Mouse (Mus musculus) G1E (cell line): Measurements from ENCODE around the gene Eng. TPM values are rescaled to one million over a fixed set of nuclear protein-coding genes. Genes with fewer than 3 reads are reported as not detected.

ENCODE experiments used
- ATAC-seq: 2 replicates; pipeline ENCODE4 v1.8.0; 2016; ENCODE audit warnings: mild to moderate bottlenecking; ENCODE audit not compliant: insufficient number of reproducible peaks, poor library complexity, low FRiP score, severe bottlenecking; ENCODE audit errors: extremely low read depth
- DNase-seq: peaks from one replicate; pipeline ENCODE4 v3.0.0; 2012; ENCODE audit warnings: low spot score
- H3K27me3 ChIP-seq: 2 replicates; pipeline ENCODE4 v1.6.1; 2012; ENCODE audit warnings: mild to moderate bottlenecking, low read length, inconsistent platforms; ENCODE audit not compliant: insufficient read depth
- H3K36me3 ChIP-seq: replicated peaks from 2 replicates; pipeline ENCODE3; 2012; ENCODE audit warnings: mild to moderate bottlenecking, inconsistent platforms
- H3K4me1 ChIP-seq: 2 replicates; pipeline ENCODE4 v1.6.1; 2012; ENCODE audit warnings: low read depth, low read length, inconsistent platforms, mixed read lengths; ENCODE audit not compliant: insufficient read depth
- H3K4me3 ChIP-seq: 2 replicates; pipeline ENCODE4 v1.5.1; 2012; ENCODE audit warnings: low read depth, mild to moderate bottlenecking, inconsistent platforms, low read length, moderate library complexity, mixed read lengths
- H3K9me3 ChIP-seq: replicated peaks from 2 replicates; pipeline ENCODE4 v1.6.1; 2012; ENCODE audit warnings: inconsistent platforms
- CTCF ChIP-seq: IDR thresholded peaks from 2 replicates; pipeline ENCODE4 v1.5.1; 2012; ENCODE audit warnings: low read depth, low read length, inconsistent platforms, mixed read lengths
- GATA1 ChIP-seq: IDR thresholded peaks from 2 replicates; pipeline ENCODE4 v1.6.1; 2012; ENCODE audit warnings: borderline replicate concordance, low read length, inconsistent platforms, mixed read lengths
- GATA2 ChIP-seq: IDR thresholded peaks from 2 replicates; pipeline ENCODE4 v1.6.1; 2012; ENCODE audit warnings: low read depth, low read length, inconsistent platforms, borderline replicate concordance
- POLR2AphosphoS5 ChIP-seq: IDR thresholded peaks from 2 replicates; pipeline ENCODE4 v1.6.1; 2012; ENCODE audit warnings: low read depth, low read length, inconsistent platforms; ENCODE audit not compliant: insufficient replicate concordance
- TAL1 ChIP-seq: conservative IDR thresholded peaks from 2 replicates; pipeline ENCODE4 v1.6.1; 2012; ENCODE audit warnings: low read depth, low read length, inconsistent platforms, mixed read lengths
- polyA plus RNA-seq: library from polyadenylated mRNA; stranded (reverse); fragments of >175 nt; gene quantifications from 2 replicates; pipeline ENCODE4 v1.2.3, GENCODE M21; 2012
- total RNA-seq, 2 experiments: library from RNA; stranded (forward) in 1 of 2; stranded (reverse) in 1 of 2; fragments of 200-1000 nt in 1 of 2; fragments of >200 nt in 1 of 2; fragmentation: Nextera tagmentation in 1 of 2; gene quantifications; 2 replicates each; pipeline ENCODE4 v1.2.3; 2014 to 2017

Eng gene
- total and polyA plus RNA-seq, 3 experiments, result 0.93 to 6.3 (median 4.4) TPM

GRCm38 (mm10) chr2:32608778-32609435 is 37.5 kb upstream of the Eng start:
- TF ChIP-seq CTCF (no peak), GATA1 (no peak), TAL1 (no peak), GATA2 (no peak), POLR2AphosphoS5 (no peak)
- DNase-seq (no peak), ATAC-seq (peak; percentile 29; the same call in 1 of the 2 replicates)
- Histone ChIP-seq H3K36me3 (peaks cover 41% of the 10 kb centered on the region), H3K4me3 (peak overlapping the region; percentile 80), H3K9me3 (no peaks in the 10 kb centered on the region), H3K27me3 (no peaks in the 10 kb centered on the region), H3K4me1 (peaks cover 67% of the 10 kb centered on the region)

- no peaks in the 10 kb centered on the region for H3K27me3 ChIP-seq
- peaks cover 57% of the 10 kb centered on the region for H3K36me3 ChIP-seq
- no peaks in the 10 kb centered on the region for H3K9me3 ChIP-seq
- ATAC-seq (no peak), DNase-seq (peak; percentile 52)
- H3K4me1 ChIP-seq, result peaks cover 63% of the 10 kb centered on the region
- peak overlapping the region; percentile 60; the same call in 1 of the 2 replicates for H3K4me3 ChIP-seq
- TF ChIP-seq CTCF (no peak), POLR2AphosphoS5 (no peak), GATA1 (no peak), GATA2 (no peak), TAL1 (no peak)
These were observed 35.7 kb upstream of the Eng start for GRCm38 (mm10) chr2:32610610-32611229.

- H3K36me3 ChIP-seq, result peaks cover 72% of the 10 kb centered on the region
- TF ChIP-seq TAL1, result no peak
- no peaks in the 10 kb centered on the region for H3K9me3 ChIP-seq
- DNase-seq, result no peak
- peaks cover 53% of the 10 kb centered on the region for H3K4me1 ChIP-seq
- H3K27me3 ChIP-seq, result no peaks in the 10 kb centered on the region
- H3K4me3 ChIP-seq, result no peak overlapping the region
- no peak for ATAC-seq
These were observed 34.1 kb upstream of the Eng start for GRCm38 (mm10) chr2:32612274-32612673.

- H3K9me3 ChIP-seq, result peaks cover 3% of the 10 kb centered on the region
- H3K36me3 ChIP-seq, result peaks cover 96% of the 10 kb centered on the region
- TF ChIP-seq CTCF (no peak), GATA1 (no peak), GATA2 (no peak), POLR2AphosphoS5 (no peak)
- H3K4me1 ChIP-seq, result peaks cover 23% of the 10 kb centered on the region
- no peak for DNase-seq
- H3K4me3 ChIP-seq, result no peak overlapping the region
- no peaks in the 10 kb centered on the region for H3K27me3 ChIP-seq
- no peak for ATAC-seq
These were observed 29.3 kb upstream of the Eng start for GRCm38 (mm10) chr2:32617109-32617508.

- TF ChIP-seq TAL1, result no peak
- peak; percentile 25; the same call in 1 of the 2 replicates for TF ChIP-seq CTCF
- Histone ChIP-seq H3K9me3 (peaks cover 3% of the 10 kb centered on the region), H3K4me3 (no peak overlapping the region), H3K36me3 (peaks cover 96% of the 10 kb centered on the region), H3K4me1 (peaks cover 21% of the 10 kb centered on the region), H3K27me3 (no peaks in the 10 kb centered on the region)
- ATAC-seq (no peak), DNase-seq (no peak)
These were observed 28.8 kb upstream of the Eng start for GRCm38 (mm10) chr2:32617601-32618000.

- H3K4me3 ChIP-seq, result no peak overlapping the region
- ATAC-seq, result no peak
- H3K36me3 ChIP-seq, result peaks cover 93% of the 10 kb centered on the region
- no peaks in the 10 kb centered on the region for H3K27me3 ChIP-seq
- H3K9me3 ChIP-seq, result peaks cover 3% of the 10 kb centered on the region
- no peak for DNase-seq
- TF ChIP-seq TAL1 (no peak), CTCF (no peak), GATA1 (no peak), POLR2AphosphoS5 (no peak), GATA2 (no peak)
- H3K4me1 ChIP-seq, result peaks cover 21% of the 10 kb centered on the region
These were observed 28.3 kb upstream of the Eng start for GRCm38 (mm10) chr2:32618051-32618450.
